Mouse (Mus musculus) liver, embryonic 14.5 days (tissue): ENCODE measurements around the gene Gpc4. TPM values are rescaled to one million over a fixed set of nuclear protein-coding genes. Genes with fewer than 3 reads are reported as not detected.

Source experiments
- ATAC-seq: fragments of 200-750 bp; cut with Nextera tagmentation; 2 replicates; pipeline ENCODE4 v1.8.0; 2017; ENCODE audit warnings: moderate number of reproducible peaks, mild to moderate bottlenecking, moderate library complexity; ENCODE audit not compliant: insufficient read depth
- DNase-seq, 3 experiments: peaks; one replicate each; pipeline ENCODE4 v3.0.0-alpha.2; 2012 to 2013; ENCODE audit warnings: low read depth in 3 of 3, low spot score in 3 of 3
- H3K27ac ChIP-seq: fragments of 300-500 bp; sonication (generic); 2 replicates; pipeline ENCODE4 v1.5.1; 2014; ENCODE audit warnings: moderate library complexity, mild to moderate bottlenecking, control low read depth, inconsistent platforms
- H3K27me3 ChIP-seq: fragments of 300-500 bp; sonication (generic); 2 replicates; pipeline ENCODE4 v1.6.1; 2014; ENCODE audit warnings: mild to moderate bottlenecking, low read length, moderate library complexity; ENCODE audit not compliant: control insufficient read depth, insufficient read depth
- H3K36me3 ChIP-seq: fragments of 300-500 bp; sonication (generic); replicated peaks from 2 replicates; pipeline ENCODE4 v1.6.1; 2014; ENCODE audit warnings: low read depth; ENCODE audit not compliant: control insufficient read depth, insufficient read depth
- H3K4me1 ChIP-seq, 2 experiments: fragments of 200-500 bp in 1 of 2; fragments of 300-500 bp in 1 of 2; sonication (generic) in 1 of 2; replicated peaks; 2 replicates each; pipeline ENCODE4 v1.6.1; 2012 to 2014; ENCODE audit warnings: antibody characterized with exemption in 1 of 2, inconsistent platforms in 1 of 2, low read length in 1 of 2; ENCODE audit not compliant: control insufficient read depth in 2 of 2, insufficient read depth in 2 of 2
- H3K4me2 ChIP-seq: fragments of 300-500 bp; sonication (generic); 2 replicates; pipeline ENCODE4 v1.6.1; 2014; ENCODE audit warnings: low read depth, mild to moderate bottlenecking, control low read depth, moderate library complexity
- H3K4me3 ChIP-seq, 2 experiments: fragments of 200-500 bp in 1 of 2; fragments of 300-500 bp in 1 of 2; sonication (generic) in 1 of 2; 2 replicates each; pipeline ENCODE4 v1.5.1; 2012 to 2014; ENCODE audit warnings: low read depth in 2 of 2, low read length in 2 of 2, mild to moderate bottlenecking in 2 of 2, control low read depth in 1 of 2, inconsistent platforms in 1 of 2, moderate library complexity in 1 of 2; ENCODE audit not compliant: insufficient read depth in 1 of 2
- H3K9ac ChIP-seq: fragments of 300-500 bp; sonication (generic); replicated peaks from 2 replicates; pipeline ENCODE4 v1.6.1; 2014; ENCODE audit warnings: mild to moderate bottlenecking, control low read depth, moderate library complexity
- H3K9me3 ChIP-seq: fragments of 300-500 bp; sonication (generic); 2 replicates; pipeline ENCODE4 v1.6.1; 2016; ENCODE audit warnings: low read length, mixed read lengths; ENCODE audit not compliant: control insufficient read depth
- CTCF ChIP-seq: IDR thresholded peaks from 2 replicates; pipeline ENCODE4 v1.5.1; 2016; ENCODE audit warnings: antibody characterized with exemption, low read depth, control low read depth
- EP300 ChIP-seq: IDR thresholded peaks from 2 replicates; pipeline ENCODE4 v1.6.1; 2016; ENCODE audit warnings: antibody characterized with exemption, low read depth
- WGBS: fragments of 180-500 bp; shearing (Covaris S2); extraction: QIAGEN DNeasy Blood & Tissue Kit; methylation state at CpG from one replicate; pipeline ENCODE4 v1.1.7; 2014; ENCODE audit not compliant: insufficient replicate concordance; 5-methylcytosine and 5-hydroxymethylcytosine counted together
- polyA plus RNA-seq, 2 experiments: library from polyadenylated mRNA; depleted of rRNA in 1 of 2; stranded (reverse) in 1 of 2; unstranded in 1 of 2; fragments of >200 nt; fragmentation: Nextera tagmentation in 1 of 2; extraction: Ambion mirVana in 1 of 2; gene quantifications; 2 replicates each; pipeline versions ENCODE4 v1.2.1 to v1.2.3; 2012 to 2014

The Gpc4 gene
- polyA plus RNA-seq, 2 experiments = 3.2 to 4.2 TPM

DNA sequence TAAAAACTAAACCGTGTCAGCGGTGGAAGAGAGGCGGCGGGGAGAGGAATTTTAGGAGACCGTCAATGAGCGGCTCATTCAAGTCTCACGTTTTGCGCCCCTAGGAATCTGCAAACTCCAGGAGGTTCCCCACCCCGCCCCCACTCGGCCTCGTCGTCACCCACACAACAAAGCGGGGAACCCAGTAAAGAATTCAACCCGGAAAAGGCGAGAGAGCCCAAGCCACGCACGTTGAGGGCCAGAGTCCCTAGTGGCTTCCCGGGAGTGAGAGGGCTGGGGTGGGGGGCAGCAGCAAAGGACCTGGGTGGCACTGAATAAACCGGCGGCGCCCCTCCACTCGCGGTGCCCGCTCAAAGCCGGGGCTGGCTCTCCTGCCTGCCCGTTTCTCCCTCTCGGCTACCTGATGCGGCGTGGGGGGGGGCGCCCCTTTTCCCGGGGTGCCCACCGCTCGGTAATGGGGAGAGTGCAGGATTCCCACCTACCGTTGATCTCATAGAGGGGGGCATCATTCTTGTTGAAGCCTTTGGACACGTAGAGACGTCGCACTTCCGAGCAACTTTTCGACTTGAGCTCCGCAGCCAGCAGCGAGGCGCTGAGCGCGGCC, 816 bp downstream of the Gpc4 start:
- H3K9me3 ChIP-seq = no peaks in the 10 kb centered on the region

DNA sequence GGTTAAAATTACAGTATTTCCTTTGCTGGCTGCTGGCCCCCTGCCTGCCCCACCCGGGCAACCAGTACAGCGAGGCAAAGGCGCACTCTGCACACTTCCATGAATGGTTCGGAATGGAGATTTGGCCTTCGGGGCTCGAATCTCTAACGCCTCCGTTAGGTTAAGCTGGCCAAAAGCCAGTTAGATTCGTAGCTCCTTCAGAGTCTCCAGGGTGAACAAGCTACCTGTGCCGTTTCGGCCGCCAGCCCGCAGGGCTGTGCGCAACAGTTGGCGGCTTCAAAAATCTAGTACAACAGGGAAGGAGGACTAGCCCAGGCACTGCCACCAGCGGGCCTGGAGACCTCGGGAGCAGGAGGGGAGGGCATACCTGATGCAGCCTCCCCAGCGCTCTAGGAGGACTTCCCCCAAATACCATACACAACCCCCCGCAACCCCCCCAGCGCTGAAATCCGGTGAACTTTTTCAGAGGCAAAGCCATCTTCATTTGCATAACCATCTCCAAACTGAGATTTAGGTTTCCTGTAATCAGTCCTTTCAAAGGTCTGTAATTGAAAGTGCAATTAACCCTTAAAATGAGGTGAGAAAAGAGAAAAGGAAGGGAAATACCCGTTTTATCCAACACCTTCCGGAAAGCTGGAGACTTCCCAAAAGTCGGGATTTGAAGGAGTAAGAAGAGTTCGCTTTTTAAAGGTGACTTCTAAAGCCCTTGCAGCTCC, 1.5 kb downstream of the Gpc4 start:
- no peak for DNase-seq
- TF ChIP-seq CTCF (no peak), EP300 (no peak)
- H3K9me3 ChIP-seq = no peaks in the 10 kb centered on the region
- H3K4me2 ChIP-seq = peak overlapping the region; percentile 84
- 0 out of 2 replicates have a peak, but pooled peaks cover 7% of the 10 kb centered on the region for H3K27me3 ChIP-seq
- 19% methylated on average over 25 of the region's 25 CpGs for WGBS
- H3K9ac ChIP-seq = peak overlapping the region; percentile 66
- H3K4me3 ChIP-seq = peak overlapping the region; percentile 61 to 65
- H3K4me1 ChIP-seq = no peaks in the 10 kb centered on the region; a peak in 1 of 4 replicates
- H3K36me3 ChIP-seq = no peaks in the 10 kb centered on the region
- no peak overlapping the region for H3K27ac ChIP-seq
- no peak for ATAC-seq

More for the DNA sequence above, 816 bp downstream of the Gpc4 start:
- TF ChIP-seq CTCF (no peak), EP300 (no peak)
- Histone ChIP-seq H3K27me3 (0 out of 2 replicates have a peak, but pooled peaks cover 7% of the 10 kb centered on the region), H3K4me1 (no peaks in the 10 kb centered on the region; a peak in 1 of 4 replicates), H3K4me2 (peak overlapping the region; percentile 84), H3K36me3 (no peaks in the 10 kb centered on the region), H3K9ac (peak overlapping the region; percentile 66), H3K27ac (no peak overlapping the region), H3K4me3 (peak overlapping the region; percentile 53 to 65)
- ATAC-seq (no peak), DNase-seq (no peak)
- WGBS = 11% methylated on average over 42 of the region's 44 CpGs

DNA sequence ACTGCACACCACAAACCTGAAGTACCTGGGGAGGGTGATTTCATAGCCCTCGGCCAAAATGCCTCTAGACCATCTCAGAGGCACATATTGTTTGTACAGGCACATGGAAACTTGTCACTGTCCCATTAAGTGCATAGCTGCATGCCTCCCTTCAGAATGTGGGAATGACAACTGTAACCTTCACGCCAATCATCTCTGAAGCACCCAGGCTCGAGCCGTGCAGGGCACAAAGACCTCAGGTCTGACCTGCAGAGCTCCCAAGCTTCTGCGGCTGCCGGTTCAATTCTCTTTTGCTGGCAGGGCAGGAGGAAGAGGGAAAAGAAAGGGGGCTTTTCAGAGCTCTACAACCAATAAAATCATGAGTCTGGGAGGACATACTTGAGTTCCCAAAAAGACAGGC, 2.3 kb downstream of the Gpc4 start:
- 0 out of 2 replicates have a peak, but pooled peaks cover 7% of the 10 kb centered on the region for H3K27me3 ChIP-seq
- no peak overlapping the region for H3K27ac ChIP-seq
- DNase-seq = no peak
- H3K4me1 ChIP-seq = no peaks in the 10 kb centered on the region; a peak in 1 of 4 replicates
- H3K9ac ChIP-seq = no peak overlapping the region
- peak overlapping the region in 1 of 2 experiments; percentile 65; a peak in 1 of 4 replicates for H3K4me3 ChIP-seq
- no peak for ATAC-seq
- TF ChIP-seq CTCF = no peak
- no peak for TF ChIP-seq EP300
- peak overlapping the region; percentile 84 for H3K4me2 ChIP-seq
- H3K9me3 ChIP-seq = no peaks in the 10 kb centered on the region
- WGBS = 32% methylated on average over 6 of the region's 6 CpGs
- H3K36me3 ChIP-seq = no peaks in the 10 kb centered on the region

DNA sequence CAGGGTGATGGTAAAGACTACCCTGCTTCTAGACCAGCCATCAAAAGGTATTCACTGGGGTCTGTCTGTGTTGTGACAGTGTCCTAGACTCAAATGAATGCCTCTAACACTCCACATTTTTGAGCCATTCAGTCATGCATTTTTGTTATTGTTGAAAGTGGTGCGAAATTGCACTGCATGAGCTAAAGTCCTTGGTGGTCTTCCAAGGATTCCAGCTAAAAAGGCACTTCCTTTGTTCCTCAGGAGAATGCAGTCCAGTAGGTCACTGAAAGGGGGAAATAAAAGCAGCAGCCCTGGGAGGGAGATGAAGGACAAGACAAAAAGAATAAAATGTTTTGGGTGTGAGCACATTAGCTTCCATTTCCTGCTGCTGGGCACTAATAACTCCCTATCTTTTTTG, 2.8 kb downstream of the Gpc4 start:
- H3K9ac ChIP-seq = no peak overlapping the region
- no peaks in the 10 kb centered on the region for H3K36me3 ChIP-seq
- no peaks in the 10 kb centered on the region for H3K9me3 ChIP-seq
- no peak overlapping the region for H3K27ac ChIP-seq
- ATAC-seq (no peak), DNase-seq (no peak)
- TF ChIP-seq CTCF (no peak), EP300 (no peak)
- no peak overlapping the region for H3K4me3 ChIP-seq
- H3K4me1 ChIP-seq = no peaks in the 10 kb centered on the region; a peak in 1 of 4 replicates
- WGBS = 69% methylated on average over 1 of the region's 1 CpGs
- H3K27me3 ChIP-seq = 0 out of 2 replicates have a peak, but pooled peaks cover 7% of the 10 kb centered on the region
- no peak overlapping the region for H3K4me2 ChIP-seq

DNA sequence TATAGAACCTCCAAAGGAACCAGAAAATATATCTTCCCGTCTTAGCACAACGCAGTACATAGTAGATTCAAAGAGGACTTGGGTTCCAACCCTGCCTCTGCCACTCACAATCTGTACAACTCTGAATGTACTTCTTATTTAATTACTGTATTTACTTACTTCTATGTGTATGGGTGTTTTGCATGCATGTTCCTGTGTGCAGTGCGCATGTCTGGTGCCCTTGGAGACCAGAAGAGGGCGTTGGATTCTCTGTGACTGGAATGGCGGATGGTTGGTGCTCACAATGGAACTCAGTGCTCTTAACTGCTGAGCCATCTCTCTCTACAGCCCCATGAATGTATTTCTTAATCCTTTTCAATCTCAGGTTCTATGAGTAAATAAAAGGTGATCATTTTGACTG, 5.4 kb downstream of the Gpc4 start:
- Histone ChIP-seq H3K27me3 (0 out of 2 replicates have a peak, but pooled peaks cover 7% of the 10 kb centered on the region), H3K4me2 (no peak overlapping the region), H3K4me1 (no peaks in the 10 kb centered on the region), H3K9me3 (no peaks in the 10 kb centered on the region), H3K9ac (no peak overlapping the region), H3K27ac (no peak overlapping the region), H3K4me3 (no peak overlapping the region), H3K36me3 (no peaks in the 10 kb centered on the region)
- no peak for ATAC-seq
- no peak for DNase-seq
- 69% methylated on average over 5 of the region's 5 CpGs for WGBS
- TF ChIP-seq EP300 = no peak
- TF ChIP-seq CTCF = peak; percentile 17
